In the genomic region with DNA sequence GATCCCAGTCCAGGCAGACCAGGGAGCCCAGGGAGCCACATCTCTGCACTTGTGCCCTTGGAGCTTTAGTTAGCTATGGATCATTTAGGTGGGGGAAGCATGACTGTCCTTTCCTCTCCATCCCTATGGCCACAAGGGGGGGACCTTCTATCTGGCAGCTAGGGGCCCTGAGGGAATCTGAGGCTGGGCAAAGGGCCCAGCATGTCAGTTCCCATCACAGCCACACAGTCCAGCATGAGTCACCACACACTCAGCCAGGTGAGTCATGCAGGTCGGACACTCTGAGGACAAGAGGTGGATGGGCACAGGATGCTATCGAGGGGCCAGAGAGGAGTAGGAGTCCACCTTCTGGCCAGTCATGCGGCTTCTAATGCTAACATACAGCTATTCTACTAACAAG, we compare ENCODE assay signal across 14 mouse cellular contexts. TPM values are rescaled to one million over a fixed set of nuclear protein-coding genes. Genes with fewer than 3 reads are reported as not detected.
DNase-seq lines count a peak whose midpoint lies in the region; ATAC-seq and TF ChIP-seq lines count a peak whose summit lies in the region.
"Had no signal": no experiment of that assay in that cellular context is flagged by ENCODE, and none has a peak within 500 bp of the region (broad histone marks: within the 10 kb centered on the region; RNA-seq: fewer than 3 reads in every experiment).

No protein-coding gene starts in this region.

- H3K27ac ChIP-seq in gastrocnemius, adult 2 months = peak overlapping the region; percentile 93
- H3K27ac ChIP-seq in stomach, postnatal 0 days (replicated peaks) = no peak overlapping the region
- H3K27ac ChIP-seq in embryonic facial prominence, embryonic 10.5 days (replicated peaks) = no peak overlapping the region
- H3K27ac ChIP-seq: limb, embryonic 15.5 days; midbrain, embryonic 12.5 days had no signal

- intact Hi-C loops in gastrocnemius, adult 2 months (cut with DNase I) = no loop called here

- no peaks in the 10 kb centered on the region for H3K9me3 ChIP-seq in stomach, postnatal 0 days (ENCODE audit: control insufficient read depth, low read length)
- H3K9me3 ChIP-seq in embryonic facial prominence, embryonic 10.5 days = no peaks in the 10 kb centered on the region
- H3K9me3 ChIP-seq: limb, embryonic 15.5 days; midbrain, embryonic 12.5 days had no signal

- WGBS in stomach, postnatal 0 days = 50% methylated on average over 3 of the region's 3 CpGs
- WGBS in embryonic facial prominence, embryonic 10.5 days = 90% methylated on average over 3 of the region's 3 CpGs

- H3K4me1 ChIP-seq in stomach, postnatal 0 days (replicated peaks; ENCODE audit: control insufficient read depth, insufficient read depth) = peaks cover 4% of the 10 kb centered on the region; the same call in 1 of the 2 replicates
- peaks cover 10% of the 10 kb centered on the region for H3K4me1 ChIP-seq in embryonic facial prominence, embryonic 10.5 days

- H3K4me2 ChIP-seq in stomach, postnatal 0 days (replicated peaks; ENCODE audit: low read depth) = no peak overlapping the region
- H3K4me2 ChIP-seq: limb, embryonic 15.5 days; midbrain, embryonic 12.5 days had no signal

- DNase-seq in gastrocnemius, adult 2 months = peak; percentile 28
- DNase-seq in gastrocnemius, postnatal 10 days = no peak
- peak; percentile 35 for DNase-seq in urinary bladder, postnatal 14 days (ENCODE audit: low spot score)
- no peak for DNase-seq in urinary bladder, postnatal 4 days (ENCODE audit: low spot score in 2 of 2)
- DNase-seq in cerebellum, adult 9-11 months = peak; percentile 68
- DNase-seq in stomach, postnatal 0 days (ENCODE audit: low spot score) = peak; percentile 40
- DNase-seq in embryonic facial prominence, embryonic 10.5 days (ENCODE audit: low spot score) = no peak

- TF ChIP-seq CTCF in gastrocnemius, adult 2 months (IDR thresholded peaks at IDR 0.05) = peak; percentile 18; the same call in 1 of the 2 replicates
- peak; percentile 46 for TF ChIP-seq CTCF in stomach, postnatal 0 days (IDR thresholded peaks at IDR 0.05; ENCODE audit: low read depth)

- H3K36me3 ChIP-seq in stomach, postnatal 0 days (ENCODE audit: control insufficient read depth, insufficient read depth, low read length) = no peaks in the 10 kb centered on the region
- peaks cover 55% of the 10 kb centered on the region for H3K36me3 ChIP-seq in embryonic facial prominence, embryonic 10.5 days (replicated peaks)

- no peak overlapping the region for H3K9ac ChIP-seq in stomach, postnatal 0 days (ENCODE audit: low read length)
- H3K9ac ChIP-seq: limb, embryonic 15.5 days; midbrain, embryonic 12.5 days had no signal

- H3K27me3 ChIP-seq in stomach, postnatal 0 days (ENCODE audit: control insufficient read depth, insufficient read depth, low read length) = no peaks in the 10 kb centered on the region
- no peaks in the 10 kb centered on the region for H3K27me3 ChIP-seq in embryonic facial prominence, embryonic 10.5 days (replicated peaks; ENCODE audit: low read depth, poor library complexity, severe bottlenecking)
- H3K27me3 ChIP-seq: limb, embryonic 15.5 days; midbrain, embryonic 12.5 days had no signal

- TF ChIP-seq EP300 in stomach, postnatal 0 days (optimal IDR thresholded peaks at IDR 0.05) = no peak

- H3K4me3 ChIP-seq in gastrocnemius, adult 2 months = no peak overlapping the region
- H3K4me3 ChIP-seq in stomach, postnatal 0 days (ENCODE audit: low read depth, low read length) = no peak overlapping the region
- no peak overlapping the region for H3K4me3 ChIP-seq in embryonic facial prominence, embryonic 10.5 days
- H3K4me3 ChIP-seq: erythroblast, embryonic 14.5 days; limb, embryonic 15.5 days; midbrain, embryonic 12.5 days had no signal

- ATAC-seq in stomach, postnatal 0 days (ENCODE audit: low FRiP score, low TSS enrichment) = peak; percentile 38; the same call in 1 of the 2 replicates
- no peak for ATAC-seq in granulocyte monocyte progenitor cell, adult 5-6 weeks (replicated peaks; ENCODE audit: poor library complexity, severe bottlenecking)

RNA-seq across cellular contexts. Expression of a gene that starts 2.3 kb away (rescaled TPM):
- 10 to 100 TPM; 16.9 to 24.2 TPM for total RNA-seq in gastrocnemius, adult 2 months (2021)
- total RNA-seq in gastrocnemius, postnatal 10 days (2021) = 10 to 100 TPM; 40.2 to 41.2 TPM
- polyA plus RNA-seq in stomach, postnatal 0 days (2015; fragmentation: Nextera tagmentation; extraction: Ambion mirVana) = 29.4 and 29.6 TPM in 2 replicates
- total RNA-seq in granulocyte monocyte progenitor cell, adult 5-6 weeks (2014; fragmentation: Nextera tagmentation) = 19.6 and 42.3 TPM in 2 replicates
- 20.9 and 32.9 TPM in 2 replicates for total RNA-seq in granulocyte monocyte progenitor cell, adult 5-6 weeks (2017)
- polyA plus RNA-seq in embryonic facial prominence, embryonic 10.5 days (2016; fragmentation: Nextera tagmentation; extraction: Ambion mirVana) = 63.5 and 70.1 TPM in 2 replicates

RNA-seq across cellular contexts. Expression of a gene that starts 13.1 kb away (rescaled TPM):
- total RNA-seq in gastrocnemius, adult 2 months (2021) = not detected
- total RNA-seq in gastrocnemius, postnatal 10 days (2021) = not detected
- not detected in 2 replicates for polyA plus RNA-seq in stomach, postnatal 0 days (2015; fragmentation: Nextera tagmentation; extraction: Ambion mirVana)
- not detected in 2 replicates for total RNA-seq in granulocyte monocyte progenitor cell, adult 5-6 weeks (2014; fragmentation: Nextera tagmentation)
- total RNA-seq in granulocyte monocyte progenitor cell, adult 5-6 weeks (2017) = not detected in 2 replicates
- polyA plus RNA-seq in embryonic facial prominence, embryonic 10.5 days (2016; fragmentation: Nextera tagmentation; extraction: Ambion mirVana) = not detected in 2 replicates
- total RNA-seq: layer of hippocampus, adult 18-20 months had no signal
- polyA plus RNA-seq: erythroblast, embryonic 14.5 days; hindbrain, embryonic 11.5 days; limb, embryonic 15.5 days; midbrain, embryonic 12.5 days; stomach, embryonic 14.5 days had no signal

RNA-seq across cellular contexts. Expression of a gene that starts 28.0 kb away (rescaled TPM):
- total RNA-seq in gastrocnemius, adult 2 months (2021) = under 1 TPM; 0.53 to 0.74 TPM
- 1 to 10 TPM in 1 of 2 experiments, under 1 TPM in 1; 0.35 to 1.2 TPM for total RNA-seq in gastrocnemius, postnatal 10 days (2021)
- polyA plus RNA-seq in stomach, postnatal 0 days (2015; fragmentation: Nextera tagmentation; extraction: Ambion mirVana) = 0.31 and 0.57 TPM in 2 replicates
- 1.5 and 6.6 TPM in 2 replicates for total RNA-seq in granulocyte monocyte progenitor cell, adult 5-6 weeks (2014; fragmentation: Nextera tagmentation)
- total RNA-seq in granulocyte monocyte progenitor cell, adult 5-6 weeks (2017) = 0.36 TPM in 1 of 2 replicates, not detected in the other
- 1.5 TPM in 2 replicates for polyA plus RNA-seq in embryonic facial prominence, embryonic 10.5 days (2016; fragmentation: Nextera tagmentation; extraction: Ambion mirVana)

RNA-seq across cellular contexts. Expression of a gene that starts 28.2 kb away (rescaled TPM):
- 10 to 100 TPM; 22.9 to 26.5 TPM for total RNA-seq in gastrocnemius, adult 2 months (2021)
- 10 to 100 TPM; 30.7 to 37.4 TPM for total RNA-seq in gastrocnemius, postnatal 10 days (2021)
- polyA plus RNA-seq in stomach, postnatal 0 days (2015; fragmentation: Nextera tagmentation; extraction: Ambion mirVana) = 19.9 and 25.1 TPM in 2 replicates
- 94.6 and 100 TPM in 2 replicates for total RNA-seq in granulocyte monocyte progenitor cell, adult 5-6 weeks (2014; fragmentation: Nextera tagmentation)
- 52.0 and 59.8 TPM in 2 replicates for total RNA-seq in granulocyte monocyte progenitor cell, adult 5-6 weeks (2017)
- polyA plus RNA-seq in embryonic facial prominence, embryonic 10.5 days (2016; fragmentation: Nextera tagmentation; extraction: Ambion mirVana) = 123 and 124 TPM in 2 replicates

RNA-seq across cellular contexts. Expression of a gene that starts 35.2 kb away (rescaled TPM):
- total RNA-seq in gastrocnemius, adult 2 months (2021) = 100 to 1,000 TPM; 356 to 504 TPM
- 100 to 1,000 TPM; 161 to 173 TPM for total RNA-seq in gastrocnemius, postnatal 10 days (2021)
- polyA plus RNA-seq in stomach, postnatal 0 days (2015; fragmentation: Nextera tagmentation; extraction: Ambion mirVana) = 0.06 TPM in 1 of 2 replicates, not detected in the other
- not detected in 2 replicates for total RNA-seq in granulocyte monocyte progenitor cell, adult 5-6 weeks (2014; fragmentation: Nextera tagmentation)
- not detected in 2 replicates for total RNA-seq in granulocyte monocyte progenitor cell, adult 5-6 weeks (2017)
- polyA plus RNA-seq in embryonic facial prominence, embryonic 10.5 days (2016; fragmentation: Nextera tagmentation; extraction: Ambion mirVana) = not detected in 2 replicates
- total RNA-seq: layer of hippocampus, adult 18-20 months had no signal
- polyA plus RNA-seq: erythroblast, embryonic 14.5 days; hindbrain, embryonic 11.5 days; midbrain, embryonic 12.5 days; stomach, embryonic 14.5 days had no signal

Comparison
In these comparisons a context has a peak if more than half of its experiments do, and no peak if none do; other contexts are left out.
1. DNase-seq: peak in gastrocnemius, adult 2 months (single experiment), urinary bladder, postnatal 14 days (single experiment), cerebellum, adult 9-11 months (single experiment) and stomach, postnatal 0 days (single experiment); none in gastrocnemius, postnatal 10 days (single experiment), urinary bladder, postnatal 4 days (0 of 2) and embryonic facial prominence, embryonic 10.5 days (single experiment).